ENCODE assay signal across 15 mouse cellular contexts in genomic region chr1:159122201-159122600, GRCm38 (mm10).
"Had no signal": no experiment of that assay in that cellular context is flagged by ENCODE, and none has a peak within 500 bp of the region (broad histone marks: within the 10 kb centered on the region; RNA-seq: fewer than 3 reads in every experiment).

No protein-coding gene starts in this region.

- H3K27me3 ChIP-seq: lung, embryonic 15.5 days; megakaryocyte, embryonic 14.5 days; midbrain, embryonic 13.5 days; midbrain, embryonic 15.5 days; neural tube, embryonic 12.5 days had no signal

- DNase-seq: liver, postnatal 0 days; lung, adult 2 months; lung, postnatal 14 days; lung, postnatal 36 days; right cerebral cortex, postnatal 14 days; spleen, adult 18-20 months; thymus, adult 18-20 months; thymus, postnatal 14 days; thymus, postnatal 36 days had no signal

- ATAC-seq: liver, postnatal 0 days; lung, postnatal 0 days; midbrain, embryonic 13.5 days; midbrain, embryonic 15.5 days had no signal
